Mouse (Mus musculus): Measurements from ENCODE around the gene Sept12.

Sept12 gene

GRCm38 (mm10) chr16:4974521-4974920 lies 23.1 kb downstream of the Sept12 start:
- DNase-seq (ENCODE audit: low spot score), result no peak

GRCm38 (mm10) chr16:4971626-4972025 lies 26.0 kb downstream of the Sept12 start:
- DNase-seq (ENCODE audit: low spot score), result no peak

GRCm38 (mm10) chr16:4969055-4969843 lies 28.4 kb downstream of the Sept12 start:
- no peak for DNase-seq (ENCODE audit: low spot score)

GRCm38 (mm10) chr16:4968426-4968825 lies 29.2 kb downstream of the Sept12 start:
- no peak for DNase-seq (ENCODE audit: low spot score)

- DNase-seq (ENCODE audit: low spot score), result no peak
Observed at GRCm38 (mm10) chr16:4965392-4966129, 32.1 kb downstream of the Sept12 start.

GRCm38 (mm10) chr16:4964731-4965391 lies 32.8 kb downstream of the Sept12 start:
- DNase-seq (ENCODE audit: low spot score), result no peak

- DNase-seq (ENCODE audit: low spot score), result peak; percentile 96
Observed at GRCm38 (mm10) chr16:4963797-4964709, 33.6 kb downstream of the Sept12 start, which contains the start of gene Anks3. Gene Anks3, minus strand, starts transcription at chr16:4964205.

- DNase-seq (ENCODE audit: low spot score), result no peak
Observed at GRCm38 (mm10) chr16:4963346-4963745, 34.3 kb downstream of the Sept12 start.

GRCm38 (mm10) chr16:4960260-4960659 lies 37.4 kb downstream of the Sept12 start:
- no peak for DNase-seq (ENCODE audit: low spot score)

GRCm38 (mm10) chr16:4957446-4957845 lies 40.2 kb downstream of the Sept12 start:
- DNase-seq (ENCODE audit: low spot score), result no peak

- no peak for DNase-seq (ENCODE audit: low spot score)
Observed at GRCm38 (mm10) chr16:4956609-4957008, 41.0 kb downstream of the Sept12 start.

- peak; percentile 63 for DNase-seq (ENCODE audit: low spot score)
Observed at GRCm38 (mm10) chr16:4947378-4947777, 50.3 kb downstream of the Sept12 start.

- peak; percentile 72 for DNase-seq (ENCODE audit: low spot score)
Observed at GRCm38 (mm10) chr16:4946155-4946554, 51.5 kb downstream of the Sept12 start.

GRCm38 (mm10) chr16:4945415-4945814 lies 52.2 kb downstream of the Sept12 start:
- DNase-seq (ENCODE audit: low spot score), result peak; percentile 62

- no peak for DNase-seq (ENCODE audit: low spot score)
Observed at GRCm38 (mm10) chr16:4943431-4943830, 54.2 kb downstream of the Sept12 start.

GRCm38 (mm10) chr16:4942868-4943267 lies 54.8 kb downstream of the Sept12 start:
- DNase-seq (ENCODE audit: low spot score), result no peak

GRCm38 (mm10) chr16:4941016-4941415 lies 56.6 kb downstream of the Sept12 start:
- DNase-seq (ENCODE audit: low spot score), result no peak

- DNase-seq (ENCODE audit: low spot score), result no peak
Observed at GRCm38 (mm10) chr16:4940311-4940850, 57.3 kb downstream of the Sept12 start.

GRCm38 (mm10) chr16:4939412-4939811 lies 58.2 kb downstream of the Sept12 start:
- peak; percentile 68 for DNase-seq (ENCODE audit: low spot score)

- DNase-seq (ENCODE audit: low spot score), result peak; percentile 97
Observed at GRCm38 (mm10) chr16:4938989-4939388, 58.7 kb downstream of the Sept12 start.

GRCm38 (mm10) chr16:4938461-4938860 lies 59.2 kb downstream of the Sept12 start, which contains the start of gene Nudt16l1:
Gene Nudt16l1, plus strand, starts transcription at chr16:4938761.
- no peak for DNase-seq (ENCODE audit: low spot score)

Measured in yolk sac, embryonic 10.5 days (tissue).